Mouse (Mus musculus) adrenal gland (tissue): ENCODE measurements at regions not wholly inside any gene's neighbourhood (a gene's known extent, or its start where the extent isn't known, plus 50 kb on each side); places are given as distances from the start of the nearest gene placed in this dataset.

Experiments
- intact Hi-C: fragments of 180-260 bp; cut with DNase I; formaldehyde crosslinking; loops from one replicate; pipeline ENCODE4 v1.15.1; 2025

DNA sequence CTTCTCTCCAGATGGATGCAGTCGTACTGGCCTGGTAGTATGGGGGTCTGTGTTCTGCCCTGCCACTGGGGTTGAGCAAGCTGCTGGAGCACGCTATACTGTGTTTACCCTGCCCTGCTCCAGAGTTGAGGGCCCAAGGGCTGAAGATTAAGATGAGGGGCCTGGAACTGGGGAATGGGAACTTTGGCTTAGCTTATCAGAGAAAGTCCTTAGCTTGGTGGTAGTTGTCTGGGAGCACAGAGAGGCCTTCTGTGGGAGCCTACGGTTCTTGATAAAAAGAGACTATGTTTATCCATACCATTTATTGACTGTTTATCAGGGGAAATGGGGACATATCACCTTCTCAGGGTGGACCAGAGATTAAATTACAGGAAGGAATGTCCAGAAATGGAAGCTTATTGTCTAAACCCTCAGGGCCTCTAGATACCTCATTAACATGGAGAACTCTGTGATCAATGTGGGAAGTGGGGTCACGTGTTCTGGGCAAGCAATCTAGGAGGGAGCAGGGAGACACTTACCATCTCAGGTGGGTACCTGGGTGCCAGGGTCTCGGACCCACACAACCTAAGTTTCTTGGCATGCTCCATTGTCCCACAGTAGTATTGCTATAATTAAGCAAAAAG is 58.7 kb downstream of the Mycn start:
- intact Hi-C loops = no loop called here

DNA sequence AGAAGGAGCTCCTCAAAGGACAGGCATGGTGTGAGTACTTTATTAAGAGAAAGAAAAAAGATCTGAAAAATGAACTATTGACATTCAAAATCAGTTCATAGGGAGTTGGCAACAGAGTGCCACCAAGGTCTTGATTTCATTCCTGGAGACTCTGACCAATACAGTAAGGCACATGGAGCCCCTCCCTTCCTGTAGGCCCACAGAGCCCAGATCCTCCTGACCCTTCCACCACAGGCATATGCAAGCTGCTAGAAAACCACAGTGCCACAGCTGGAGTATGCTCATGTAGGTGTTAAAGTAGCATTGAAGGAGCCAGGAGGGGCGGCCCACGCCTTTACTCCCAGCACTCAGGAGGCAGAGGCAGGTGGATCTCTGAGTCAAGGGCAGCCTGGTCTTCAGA is 63.7 kb downstream of the Mycn start:
- intact Hi-C loops = no loop called here

DNA sequence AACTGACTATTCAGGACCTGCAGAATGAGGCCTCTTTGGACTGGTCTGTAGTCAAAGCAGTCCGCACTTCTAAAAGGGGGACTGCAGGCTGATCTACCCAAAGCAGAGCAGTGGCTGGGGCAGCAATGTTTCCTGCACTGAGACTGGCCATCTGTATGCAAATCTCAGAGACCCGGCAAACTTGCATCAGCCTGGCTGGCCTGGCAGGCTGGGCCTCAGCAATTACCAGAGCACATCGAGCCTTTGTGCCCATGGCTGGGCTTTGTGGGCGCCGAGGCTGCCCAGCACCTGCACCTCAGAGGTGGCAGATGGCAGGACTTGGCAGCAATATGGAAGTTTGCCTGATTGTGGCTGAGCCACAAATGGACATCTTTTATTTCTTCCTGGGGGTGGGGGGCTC is 64.2 kb downstream of the Mycn start:
- intact Hi-C loops = no loop called here

DNA sequence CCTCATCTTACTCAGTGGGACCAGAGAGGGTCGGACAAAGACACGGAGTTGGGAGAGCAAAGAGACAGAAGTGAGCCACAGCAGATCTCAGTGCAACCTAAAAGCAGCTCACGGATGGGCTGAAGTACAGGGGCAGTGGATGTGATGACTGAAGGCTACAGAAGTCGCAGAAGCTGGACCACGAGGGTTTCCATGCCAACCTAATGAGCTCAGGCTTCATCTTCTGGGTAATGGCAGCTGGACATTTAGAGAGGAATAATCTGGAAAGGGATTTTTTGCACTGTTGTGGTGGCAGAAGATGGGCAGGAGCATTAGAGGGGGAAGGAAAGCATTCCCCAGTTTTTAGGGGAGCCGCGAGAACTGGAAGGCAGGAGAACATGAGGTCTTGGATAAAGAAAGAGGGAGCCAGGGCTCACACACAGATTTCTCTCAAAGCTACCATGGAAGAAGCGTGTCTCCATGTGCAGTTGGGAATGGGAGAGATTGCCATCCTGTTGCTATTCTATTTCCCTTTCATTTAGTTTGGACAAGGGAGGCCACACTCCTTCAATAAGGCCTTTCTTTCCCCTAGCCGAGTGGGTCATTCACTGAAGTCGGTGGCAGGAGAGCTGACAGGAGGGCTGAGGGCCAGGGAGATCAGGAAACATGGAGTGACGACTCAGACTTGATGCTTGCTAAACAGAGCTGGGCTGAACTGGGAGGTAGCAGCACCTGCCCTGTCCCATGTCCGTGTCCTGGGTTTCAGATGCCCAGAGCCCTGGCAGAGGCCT is 65.6 kb downstream of the Mycn start:
- intact Hi-C loops = no loop called here

DNA sequence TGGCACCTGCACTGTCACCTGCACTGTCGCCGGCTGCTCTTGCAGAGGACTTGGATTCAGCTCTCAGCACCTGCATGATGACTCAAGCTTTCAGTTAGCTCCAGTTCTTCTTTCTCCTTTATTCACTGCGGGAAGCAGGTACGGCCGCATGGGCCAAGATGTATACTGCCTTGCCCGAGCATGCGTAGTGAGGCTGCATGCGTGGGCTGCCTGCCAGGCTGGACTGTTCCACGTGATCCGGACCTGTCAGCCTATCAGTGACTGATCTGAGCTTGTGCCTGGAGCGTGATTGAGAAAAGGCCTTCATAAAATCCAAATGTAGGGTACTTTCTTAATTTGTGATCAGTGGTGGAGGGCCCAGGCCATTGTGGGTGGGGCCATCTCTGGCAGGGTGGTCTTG is 68.2 kb downstream of the Mycn start:
- intact Hi-C loops = no loop called here

DNA sequence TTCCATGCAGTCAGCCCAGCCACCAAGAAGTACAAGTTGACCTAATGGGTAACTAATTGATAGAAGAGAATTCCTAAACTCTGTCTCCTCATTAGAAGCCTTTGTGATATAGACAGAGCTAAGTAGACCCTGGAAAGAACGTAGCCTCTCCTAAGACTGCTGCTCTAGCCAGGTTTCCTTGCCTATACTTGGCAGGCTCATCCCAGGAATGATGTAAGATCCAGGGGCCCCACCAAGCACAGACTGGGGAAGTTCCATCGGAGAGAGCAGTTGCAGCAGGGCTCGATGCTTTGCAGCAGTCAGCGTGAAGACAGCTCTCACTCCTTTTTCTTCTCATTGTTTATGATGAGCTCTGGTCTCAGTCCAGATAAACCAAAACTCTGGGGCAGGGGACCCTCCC is 68.7 kb downstream of the Mycn start:
- intact Hi-C loops = no loop called here

DNA sequence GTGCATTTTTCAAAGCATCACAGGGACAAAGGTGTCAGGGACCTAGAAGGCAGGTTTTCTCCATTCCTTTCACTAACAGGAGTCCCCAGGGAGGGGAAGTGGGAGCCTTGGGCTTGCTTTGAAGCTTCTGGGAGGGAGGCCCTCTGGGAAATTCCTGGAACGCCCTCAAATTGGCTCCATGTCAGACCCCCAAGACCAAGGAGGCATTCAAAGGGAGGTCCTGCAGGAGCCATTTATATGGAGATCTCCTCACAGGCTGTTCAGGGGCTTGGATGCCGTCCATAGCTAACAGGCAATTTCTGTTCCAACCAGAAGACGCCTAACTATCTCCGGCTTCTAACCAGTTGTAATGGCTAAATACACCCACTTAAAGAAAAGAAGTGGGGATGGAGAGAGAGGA is 70.4 kb downstream of the Mycn start:
- intact Hi-C loops = no loop called here

DNA sequence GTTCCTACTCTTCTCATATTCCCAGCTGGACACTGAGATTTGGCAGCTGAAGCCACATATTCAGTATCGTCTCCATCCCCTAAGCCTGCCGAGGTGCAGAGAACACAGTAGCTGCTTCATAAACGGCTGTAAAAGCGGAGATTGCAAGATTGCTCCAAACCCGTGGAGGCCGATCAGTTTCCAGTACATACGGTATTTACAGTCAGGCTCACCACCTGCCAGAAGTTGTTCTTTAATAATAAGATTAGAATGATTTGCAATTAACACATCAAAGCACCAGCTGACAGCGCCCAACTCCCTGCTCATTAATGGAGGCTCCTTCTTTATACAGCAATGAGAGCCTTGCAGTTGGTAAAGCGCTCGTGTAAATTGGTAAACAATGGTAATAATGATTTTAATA is 75.1 kb downstream of the Mycn start:
- intact Hi-C loops = no loop called here

DNA sequence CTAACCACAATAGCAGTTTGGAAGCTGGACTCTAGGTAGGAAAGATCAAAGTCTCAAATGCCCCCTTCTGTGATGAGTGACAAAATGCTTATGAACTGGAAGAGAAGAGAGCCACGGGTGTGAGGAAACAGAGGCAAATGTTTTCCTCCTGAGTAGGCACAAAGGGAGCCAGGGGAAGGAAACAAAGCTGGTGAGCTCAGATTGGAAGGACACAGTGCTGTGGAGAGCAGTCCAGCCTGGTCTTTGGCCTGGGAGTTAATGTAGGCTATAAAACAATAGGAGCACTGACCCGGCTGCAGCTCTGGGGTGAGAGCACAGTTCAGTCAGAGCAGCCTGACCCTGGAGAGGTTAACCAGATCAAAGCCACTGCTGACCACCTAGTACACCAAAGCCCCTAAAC is 91.0 kb downstream of the Mycn start:
- intact Hi-C loops = no loop called here

DNA sequence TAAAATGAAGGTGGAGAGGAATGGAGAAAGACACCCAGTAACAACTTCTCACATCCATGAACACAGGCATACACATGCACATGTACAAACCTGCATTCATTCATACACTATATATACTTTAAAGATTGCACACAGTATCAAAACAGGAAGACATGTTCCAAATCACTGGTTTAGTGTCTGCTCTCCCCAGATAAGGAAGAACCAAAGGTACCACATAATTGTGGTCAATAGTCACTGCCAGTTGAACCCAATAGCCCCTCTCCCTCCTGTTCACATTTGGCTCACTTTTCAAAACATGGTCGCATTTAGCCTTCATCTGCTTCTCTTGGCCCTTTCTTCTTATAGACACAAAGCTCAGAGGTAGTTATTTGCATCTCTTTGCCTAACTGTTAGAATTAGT is 95.0 kb downstream of the Mycn start:
- intact Hi-C loops = no loop called here

DNA sequence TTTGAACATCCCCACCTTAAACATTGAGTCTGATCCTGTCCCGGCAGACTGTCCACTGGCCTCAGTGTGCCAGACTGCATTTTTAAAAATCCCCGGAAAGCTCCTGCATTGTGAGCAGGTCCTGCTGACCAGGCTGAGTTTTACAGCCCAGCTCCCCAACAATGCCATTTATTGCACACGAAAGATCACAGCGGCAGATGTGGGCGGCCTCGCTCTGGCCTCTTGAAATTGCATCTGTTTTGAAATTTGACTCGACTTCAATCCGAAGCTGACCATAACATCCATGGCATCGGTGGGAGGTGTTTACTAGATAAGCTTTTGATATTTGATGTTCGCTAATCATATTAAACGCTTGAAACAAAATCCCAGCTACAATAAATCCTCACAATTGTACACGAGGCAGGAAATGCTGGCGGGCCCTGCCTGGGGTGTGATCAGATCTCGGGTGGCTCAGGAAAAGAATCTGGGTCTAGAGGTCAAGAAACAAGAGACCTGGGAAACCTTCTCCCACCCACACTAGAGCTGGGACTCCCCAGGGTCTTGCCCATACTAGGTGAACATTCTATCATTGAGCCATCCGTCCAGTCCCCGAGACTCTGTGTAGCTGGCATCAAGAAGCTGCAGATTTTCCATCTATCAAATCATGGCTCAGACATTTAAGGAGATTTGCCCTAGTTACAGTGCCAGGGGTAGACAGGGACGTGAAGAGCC is 99.3 kb downstream of the Mycn start:
- intact Hi-C loops = no loop called here

DNA sequence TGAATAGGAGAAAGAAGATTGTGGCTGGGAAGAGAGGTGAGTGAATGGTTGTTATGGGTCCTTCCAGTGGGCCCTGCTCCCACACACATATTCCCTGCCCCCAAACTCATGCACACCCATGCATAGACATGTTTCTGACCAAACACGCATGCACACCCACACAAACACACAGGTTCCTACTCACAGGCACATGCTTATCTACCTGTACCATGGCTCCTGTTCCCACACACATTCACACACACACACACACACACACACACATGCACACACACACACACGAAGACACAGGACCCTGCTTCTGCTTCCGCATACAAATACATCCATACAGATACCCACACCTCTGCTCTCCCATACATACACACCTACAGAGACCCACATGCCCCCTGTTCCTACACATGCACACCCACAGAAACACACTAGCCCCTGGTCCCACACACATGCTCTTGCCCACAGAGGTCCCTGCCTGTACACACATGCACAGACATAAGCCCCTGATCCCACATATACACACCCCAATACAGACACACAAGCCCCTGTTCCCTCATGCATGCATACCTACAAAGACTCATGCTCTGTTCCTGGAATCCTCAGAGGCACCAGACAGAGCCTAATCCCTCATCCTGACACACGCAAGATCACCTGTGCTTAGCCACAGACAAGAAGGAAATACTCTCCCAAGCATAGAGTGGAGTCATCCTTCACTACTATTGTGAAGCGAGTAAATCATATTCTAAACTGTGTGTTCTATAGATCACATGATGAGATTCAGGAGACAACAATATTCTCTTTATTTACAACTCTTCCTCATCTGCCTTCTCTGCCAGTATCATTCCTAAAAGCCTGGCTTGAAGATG is 100.1 kb downstream of the Mycn start:
- intact Hi-C loops = no loop called here

DNA sequence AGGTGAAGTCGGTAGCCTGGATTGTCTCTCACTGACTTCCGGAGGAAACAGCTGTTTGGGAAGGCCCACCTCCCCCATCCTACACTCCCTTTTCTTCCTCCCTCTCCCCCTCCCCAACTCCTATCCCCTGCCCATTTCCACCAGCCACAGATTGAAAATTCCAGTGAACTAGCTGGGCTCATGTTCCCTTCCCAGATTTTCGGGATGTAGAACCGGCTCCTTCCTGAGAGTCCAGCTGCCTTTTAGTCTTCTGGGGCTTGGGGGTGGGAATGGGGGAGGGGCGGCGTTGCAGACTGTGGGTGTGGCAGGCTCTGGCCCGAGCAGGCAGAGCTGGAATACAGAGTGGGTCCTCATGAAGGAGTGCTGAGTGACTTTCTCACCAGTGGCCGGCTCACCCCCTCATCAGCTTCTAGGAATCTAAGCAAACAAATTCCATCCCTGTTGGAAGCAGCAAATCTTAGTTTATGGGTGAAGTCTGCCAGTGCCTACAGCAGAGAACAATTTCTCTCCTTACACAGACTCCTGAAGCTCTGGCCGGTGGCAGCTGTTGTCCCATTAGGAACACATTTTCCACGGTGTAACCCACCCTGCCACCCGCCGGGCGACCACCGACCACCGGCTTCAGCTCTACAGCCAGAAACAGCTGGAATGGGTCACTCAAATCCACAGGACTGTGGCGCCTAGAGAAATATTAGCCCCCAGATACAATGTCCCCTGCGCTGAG is 100.9 kb downstream of the Mycn start:
- intact Hi-C loops = no loop called here

DNA sequence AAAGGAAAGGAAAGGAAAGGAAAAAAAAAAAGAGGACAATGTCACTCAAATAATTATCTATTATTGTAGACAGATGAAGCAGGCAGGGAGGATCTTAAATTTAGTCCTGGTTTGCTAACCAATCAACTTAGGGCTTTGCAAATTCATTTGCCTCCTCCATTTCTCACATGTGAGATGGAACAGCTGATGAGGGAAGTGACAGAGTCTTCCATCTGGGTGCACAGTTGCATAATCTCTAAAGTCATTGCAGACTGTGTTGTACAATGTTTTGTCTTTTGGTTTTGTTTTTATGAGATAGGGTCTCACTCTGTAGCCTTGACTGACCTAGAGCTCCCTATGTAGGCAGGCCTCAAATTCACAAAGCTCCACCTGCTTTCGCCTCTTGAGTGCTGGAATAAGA is 103.9 kb downstream of the Mycn start:
- intact Hi-C loops = no loop called here

DNA sequence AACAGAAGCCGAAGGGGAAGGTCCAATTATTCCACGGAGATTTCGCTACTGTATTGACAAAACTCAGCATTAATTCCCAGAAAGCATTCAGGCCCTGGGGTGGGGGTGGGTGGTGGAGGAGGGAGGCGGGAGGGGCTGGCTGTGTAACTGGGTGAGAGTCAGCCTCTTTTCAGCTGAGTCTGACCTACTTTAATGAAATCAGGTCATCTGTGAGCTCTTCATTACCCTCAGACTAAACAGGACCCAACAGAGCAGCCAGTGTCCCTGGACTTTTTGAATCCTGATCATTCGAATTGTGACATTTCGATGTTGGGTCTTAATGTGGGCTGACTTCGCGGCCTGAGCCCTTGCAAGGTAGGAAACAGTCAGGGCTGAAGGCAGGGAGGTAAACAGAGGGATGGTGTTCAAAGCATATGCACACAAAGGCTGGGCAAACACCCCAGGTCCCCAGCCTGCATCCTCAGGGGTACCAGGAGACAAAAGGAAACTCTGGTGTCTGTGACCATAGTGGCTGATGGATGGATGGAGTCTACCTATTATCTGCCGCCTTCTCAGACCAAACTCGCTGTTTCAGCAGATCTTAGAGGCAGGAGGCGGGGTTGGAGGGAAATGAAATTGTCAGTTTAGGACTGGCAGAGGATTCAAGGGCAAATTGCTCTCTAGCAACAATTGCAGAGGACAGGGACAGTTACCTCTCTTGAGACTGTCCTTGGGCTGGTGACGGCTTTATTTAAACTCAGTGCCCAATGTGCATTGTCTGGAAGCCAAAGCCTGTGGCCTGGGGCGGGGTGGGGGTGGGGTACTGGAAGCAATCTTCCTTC is 113.7 kb downstream of the Mycn start:
- intact Hi-C loops = no loop called here

DNA sequence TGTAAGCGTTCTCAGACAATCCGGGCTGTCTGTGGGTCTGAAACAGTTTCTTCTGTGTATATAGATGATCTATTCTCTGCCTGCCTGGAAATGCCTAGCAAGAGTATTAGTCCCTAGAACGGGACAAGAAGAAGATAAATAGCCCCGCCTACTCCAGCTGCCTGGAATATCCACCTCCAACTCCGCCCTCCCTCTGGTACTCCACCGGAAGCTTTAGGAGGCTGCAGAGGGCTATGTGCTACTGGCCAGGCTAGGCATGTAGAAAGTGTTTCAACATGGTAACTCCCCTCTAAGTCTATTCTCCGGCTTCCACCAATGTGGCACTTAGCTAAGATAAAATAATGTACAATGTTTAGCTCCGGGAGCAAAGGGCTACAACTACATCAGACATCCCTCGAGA is 114.3 kb downstream of the Mycn start:
- intact Hi-C loops = no loop called here

DNA sequence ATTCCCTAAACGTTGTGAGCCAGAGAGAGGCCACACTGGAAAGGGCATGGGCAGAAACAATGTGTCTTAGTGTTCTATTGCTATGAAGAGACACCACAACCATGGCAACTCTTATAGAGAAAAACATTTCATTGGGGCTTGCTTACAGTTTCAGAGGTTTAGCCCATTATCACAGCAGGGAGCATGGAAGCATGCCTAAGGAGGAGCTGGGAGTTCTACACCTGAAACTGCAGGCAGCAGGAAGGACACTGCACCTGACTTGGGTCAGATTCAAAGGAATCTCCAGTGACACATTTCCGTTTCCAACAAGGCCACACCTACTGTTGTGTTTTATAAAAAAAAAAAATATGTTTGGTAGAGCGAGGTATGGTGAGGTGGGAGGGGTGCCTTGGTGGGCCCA is 115.3 kb downstream of the Mycn start:
- intact Hi-C loops = no loop called here

DNA sequence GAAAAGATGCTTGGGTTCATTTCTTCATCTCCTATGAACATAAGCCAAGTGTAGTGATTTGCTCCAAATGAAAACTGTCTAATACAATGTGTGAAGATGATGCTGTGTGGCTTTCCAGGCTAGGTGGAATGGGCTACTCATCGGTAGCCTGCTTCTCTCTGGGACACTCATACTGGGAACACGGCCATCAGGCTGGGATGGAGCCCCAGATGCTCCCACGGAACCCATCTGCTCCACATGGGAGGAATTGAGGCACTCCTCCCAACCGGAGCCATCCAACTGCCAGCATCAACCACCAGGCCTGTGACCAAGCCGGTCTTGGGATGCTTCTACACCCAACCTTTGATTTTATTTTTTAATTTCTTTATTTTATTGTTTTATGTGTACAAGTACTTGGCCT is 115.9 kb downstream of the Mycn start:
- intact Hi-C loops = no loop called here

DNA sequence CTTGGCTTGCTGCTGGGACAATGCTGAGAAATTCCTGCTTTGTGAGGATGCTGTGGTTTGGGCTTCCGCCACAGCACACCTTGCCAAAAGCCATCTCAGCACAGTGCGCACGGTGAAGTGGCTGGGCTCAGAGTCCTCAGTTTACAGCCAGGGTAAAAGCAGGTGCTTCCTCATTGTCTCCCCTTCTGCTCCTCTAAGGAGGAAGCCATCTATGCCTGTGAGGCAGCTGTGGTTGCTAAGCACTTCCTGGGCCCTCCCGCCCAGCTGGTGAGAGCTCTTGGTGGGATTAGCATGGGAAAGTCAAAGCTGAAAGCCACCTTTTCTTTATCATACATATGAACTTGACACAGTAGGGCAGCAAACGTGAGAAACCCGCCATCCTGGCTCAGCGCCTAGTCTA is 120.2 kb downstream of the Mycn start:
- intact Hi-C loops = no loop called here

DNA sequence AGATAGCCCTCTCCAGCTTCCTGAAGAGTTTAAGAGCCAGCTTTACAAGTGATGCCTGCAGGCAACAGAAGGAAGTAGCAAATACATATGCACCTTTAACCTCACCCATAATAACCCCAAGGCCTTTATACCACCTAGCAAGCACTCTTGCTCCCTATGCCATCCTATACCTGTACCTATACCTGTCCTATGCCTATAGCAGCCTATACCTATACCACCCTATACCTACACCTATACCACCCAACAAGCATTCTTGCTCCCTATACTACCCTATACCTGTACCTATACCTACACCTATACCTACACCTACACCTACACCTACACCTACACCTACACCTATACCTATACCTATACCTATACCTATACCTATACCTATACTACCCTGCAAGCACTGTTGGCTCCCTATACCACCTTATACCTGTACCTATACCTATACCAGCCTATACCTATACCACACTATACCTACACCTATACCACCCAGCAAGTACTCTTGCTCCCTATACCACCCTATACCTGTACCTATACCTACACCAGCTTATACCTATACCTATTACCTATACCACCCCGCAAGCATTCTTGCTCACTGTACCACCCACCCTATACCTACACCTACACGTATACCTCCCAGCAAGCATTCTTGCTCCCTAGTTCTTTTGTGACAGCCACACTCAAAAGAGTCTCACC is 120.9 kb downstream of the Mycn start:
- intact Hi-C loops = no loop called here
